Mouse (Mus musculus) MEL (cell line): Measurements from ENCODE around the gene Gorasp1. TPM values are rescaled to one million over a fixed set of nuclear protein-coding genes. Genes with fewer than 3 reads are reported as not detected.
A peak's percentile ranks its signal among the peaks of the same experiment; 100 is the strongest.

Experiments used
- DNase-seq: peaks from one replicate; pipeline ENCODE4 v3.0.0; 2011; ENCODE audit warnings: low read depth, low spot score
- H3K27ac ChIP-seq: 2 replicates; pipeline ENCODE4 v1.5.1; 2012; ENCODE audit warnings: low read depth, mild to moderate bottlenecking, control low read depth, low read length, moderate library complexity; ENCODE audit not compliant: control insufficient read depth
- H3K27me3 ChIP-seq, 2 experiments: fragments of 150-350 bp in 1 of 2; sonication (generic) in 1 of 2; 2 replicates each; pipeline ENCODE4 v1.6.1; 2012; ENCODE audit warnings: low read length in 2 of 2, mild to moderate bottlenecking in 2 of 2, improper control_type of control experiment in 1 of 2, moderate library complexity in 1 of 2; ENCODE audit not compliant: insufficient read depth in 2 of 2, control insufficient read depth in 1 of 2
- H3K36me3 ChIP-seq, 2 experiments: 2 replicates each; pipeline ENCODE4 v1.6.1; 2012 to 2014; ENCODE audit warnings: low read length in 2 of 2, improper control_type of control experiment in 1 of 2, inconsistent platforms in 1 of 2, mild to moderate bottlenecking in 1 of 2; ENCODE audit not compliant: insufficient read depth in 2 of 2, control insufficient read depth in 1 of 2
- H3K4me1 ChIP-seq, 2 experiments: fragments of 150-350 bp in 1 of 2; sonication (generic) in 1 of 2; 2 replicates each; pipeline ENCODE4 v1.6.1; 2012; ENCODE audit warnings: low read length in 2 of 2, improper control_type of control experiment in 1 of 2, mild to moderate bottlenecking in 1 of 2; ENCODE audit not compliant: insufficient read depth in 2 of 2, control insufficient read depth in 1 of 2
- H3K4me3 ChIP-seq, 2 experiments: fragments of 150-350 bp in 1 of 2; sonication (generic) in 1 of 2; 2 replicates each; pipeline ENCODE4 v1.5.1; 2012; ENCODE audit warnings: low read depth in 2 of 2, low read length in 2 of 2, mild to moderate bottlenecking in 2 of 2, moderate library complexity in 2 of 2, control low read depth in 1 of 2, improper control_type of control experiment in 1 of 2; ENCODE audit not compliant: control insufficient read depth in 1 of 2, insufficient read depth in 1 of 2
- H3K79me2 ChIP-seq: 2 replicates; pipeline ENCODE4 v1.6.1; 2012; ENCODE audit warnings: mild to moderate bottlenecking, low read length, moderate library complexity; ENCODE audit not compliant: control insufficient read depth, poor library complexity, insufficient read depth
- H3K9ac ChIP-seq: 2 replicates; pipeline ENCODE4 v1.6.1; 2012; ENCODE audit warnings: low read depth, mild to moderate bottlenecking, control low read depth, low read length, moderate library complexity; ENCODE audit not compliant: control insufficient read depth, poor library complexity, severe bottlenecking
- H3K9me3 ChIP-seq: fragments of 150-350 bp; sonication (generic); replicated peaks from 2 replicates; pipeline ENCODE4 v1.6.1; 2012; ENCODE audit warnings: mild to moderate bottlenecking, low read length, improper control_type of control experiment, moderate library complexity; ENCODE audit not compliant: insufficient read depth
- BHLHE40 ChIP-seq: IDR thresholded peaks from 2 replicates; pipeline ENCODE4 v1.6.1; 2012; ENCODE audit warnings: low read depth, mild to moderate bottlenecking, inconsistent platforms, low read length, improper control_type of control experiment, borderline replicate concordance
- CHD1 ChIP-seq: IDR thresholded peaks from 2 replicates; pipeline ENCODE4 v1.6.1; 2012; ENCODE audit warnings: low read depth, mild to moderate bottlenecking, inconsistent platforms, low read length, improper control_type of control experiment
- CHD2 ChIP-seq: IDR thresholded peaks from 2 replicates; pipeline ENCODE4 v1.6.1; 2011; ENCODE audit warnings: low read length, improper control_type of control experiment
- CTCF ChIP-seq, 3 experiments: IDR thresholded peaks in 2 of 3; conservative IDR thresholded peaks in 1 of 3; 2 replicates each; pipeline ENCODE4 v1.5.1; 2011 to 2012; ENCODE audit warnings: low read length in 3 of 3, low read depth in 2 of 3, mild to moderate bottlenecking in 2 of 3, improper control_type of control experiment in 1 of 3, inconsistent platforms in 1 of 3, mixed read lengths in 1 of 3, moderate library complexity in 1 of 3; ENCODE audit not compliant: control insufficient read depth in 1 of 3, insufficient read depth in 1 of 3, poor library complexity in 1 of 3, severe bottlenecking in 1 of 3
- E2F4 ChIP-seq: IDR thresholded peaks from 2 replicates; pipeline ENCODE4 v1.6.1; 2011; ENCODE audit warnings: low read depth, low read length, improper control_type of control experiment, borderline replicate concordance
- ELF1 ChIP-seq: IDR thresholded peaks from 2 replicates; pipeline ENCODE4 v1.6.1; 2014; ENCODE audit warnings: low read depth, mild to moderate bottlenecking, inconsistent platforms, low read length, improper control_type of control experiment, moderate library complexity
- HCFC1 ChIP-seq: IDR thresholded peaks from 2 replicates; pipeline ENCODE4 v1.6.1; 2012; ENCODE audit warnings: low read depth, mild to moderate bottlenecking, inconsistent platforms, low read length, improper control_type of control experiment, moderate library complexity
- JUND ChIP-seq: IDR thresholded peaks from 2 replicates; pipeline ENCODE4 v1.6.1; 2011; ENCODE audit warnings: low read depth, mild to moderate bottlenecking, improper control_type of control experiment, low read length
- KAT2A ChIP-seq: conservative IDR thresholded peaks from 2 replicates; pipeline ENCODE4 v1.6.1; 2012; ENCODE audit warnings: low read depth, low read length, improper control_type of control experiment, inconsistent platforms
- MYC ChIP-seq: IDR thresholded peaks from 2 replicates; pipeline ENCODE4 v1.6.1; 2011; ENCODE audit warnings: low read depth, mild to moderate bottlenecking, low read length, improper control_type of control experiment, moderate library complexity
- POLR2AphosphoS2 ChIP-seq: IDR thresholded peaks from 2 replicates; pipeline ENCODE4 v1.6.1; 2011; ENCODE audit warnings: low read length, improper control_type of control experiment
- RAD21 ChIP-seq: IDR thresholded peaks from 2 replicates; pipeline ENCODE4 v1.6.1; 2011; ENCODE audit warnings: mild to moderate bottlenecking, low read depth, low read length, improper control_type of control experiment
- SMC3 ChIP-seq: IDR thresholded peaks from 2 replicates; pipeline ENCODE4 v1.6.1; 2011; ENCODE audit warnings: low read depth, low read length, improper control_type of control experiment
- TCF12 ChIP-seq: IDR thresholded peaks from 2 replicates; pipeline ENCODE4 v1.6.1; 2014; ENCODE audit warnings: low read depth, mild to moderate bottlenecking, inconsistent platforms, low read length, improper control_type of control experiment, moderate library complexity
- UBTF ChIP-seq: IDR thresholded peaks from 2 replicates; pipeline ENCODE4 v1.6.1; 2012; ENCODE audit warnings: low read depth, mild to moderate bottlenecking, inconsistent platforms, low read length, improper control_type of control experiment, moderate library complexity, borderline replicate concordance; ENCODE audit not compliant: insufficient read depth
- USF1 ChIP-seq: IDR thresholded peaks from 2 replicates; pipeline ENCODE4 v1.6.1; 2014; ENCODE audit warnings: low read depth, mild to moderate bottlenecking, inconsistent platforms, low read length, improper control_type of control experiment, moderate library complexity
- USF2 ChIP-seq, 2 experiments: IDR thresholded peaks; 2 replicates each; pipeline ENCODE4 v1.6.1; 2011 to 2012; ENCODE audit warnings: improper control_type of control experiment in 2 of 2, low read length in 2 of 2, borderline replicate concordance in 1 of 2, inconsistent platforms in 1 of 2, low read depth in 1 of 2, mild to moderate bottlenecking in 1 of 2; ENCODE audit not compliant: insufficient read depth in 1 of 2
- ZC3H11A ChIP-seq: IDR thresholded peaks from 2 replicates; pipeline ENCODE4 v1.6.1; 2012; ENCODE audit warnings: low read depth, mild to moderate bottlenecking, inconsistent platforms, low read length, improper control_type of control experiment
- ZKSCAN1 ChIP-seq: IDR thresholded peaks from 2 replicates; pipeline ENCODE4 v1.6.1; 2012; ENCODE audit warnings: low read depth, mild to moderate bottlenecking, inconsistent platforms, low read length, improper control_type of control experiment, moderate library complexity
- polyA plus RNA-seq, 2 experiments: library from polyadenylated mRNA; stranded (reverse) in 1 of 2; unstranded in 1 of 2; fragments of >175 nt in 1 of 2; fragments of >200 nt in 1 of 2; gene quantifications; 2 replicates each; pipeline versions ENCODE4 v1.2.1 to v1.2.4; 2012; ENCODE audit warnings: low replicate concordance in 2 of 2, low read depth in 1 of 2; ENCODE audit not compliant: insufficient read length in 2 of 2, insufficient read depth in 1 of 2, missing spikeins in 1 of 2
- total RNA-seq: library from RNA; depleted of rRNA; stranded (reverse); fragments of 300-350 nt; gene quantifications from 2 replicates; pipeline ENCODE4 v1.2.3, GENCODE M21; 2012

Gorasp1 gene
- total and polyA plus RNA-seq, 3 experiments: 18.3 to 21.9 TPM; not detected in 1

DNA sequence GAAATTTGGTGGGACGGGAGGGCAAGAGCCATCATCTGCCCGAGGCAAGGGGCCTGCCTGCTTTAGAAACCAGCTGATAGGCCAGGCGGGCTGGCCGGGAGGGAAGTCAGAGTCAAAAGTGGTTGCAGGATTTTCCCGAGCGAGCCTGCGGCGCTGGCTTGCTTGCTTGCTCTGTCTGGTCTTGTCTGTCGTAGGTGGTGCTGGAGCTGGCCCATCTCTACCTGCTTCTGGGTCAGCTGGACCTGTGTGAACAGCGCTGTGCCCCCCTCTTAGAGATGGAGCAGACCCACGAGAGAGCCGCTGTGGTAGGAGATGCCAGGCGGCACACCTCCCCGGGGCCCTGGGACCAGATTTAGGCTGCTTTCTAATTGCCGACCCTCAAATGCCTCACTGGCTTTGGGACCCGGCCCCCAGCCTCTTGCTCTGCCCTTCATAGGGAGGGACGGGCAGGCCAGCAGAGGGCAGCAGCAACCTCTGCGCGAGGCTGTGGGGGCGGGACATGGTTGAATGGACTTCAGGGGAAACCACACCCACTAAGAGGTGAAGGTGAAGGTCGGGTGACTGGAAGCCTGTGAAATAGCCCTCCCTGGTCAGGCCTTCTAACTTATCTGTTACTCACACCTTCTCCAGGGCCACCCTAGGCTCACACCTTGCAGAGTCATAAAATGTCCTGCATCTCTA, 25.8 kb upstream of the Gorasp1 start:
- DNase-seq: peak; percentile 49
- Histone ChIP-seq H3K36me3 (no peaks in the 10 kb centered on the region; a peak in 1 of 4 replicates), H3K4me1 (peaks cover 8 to 14% of the 10 kb centered on the region in 2 experiments; a peak in 3 of 4 replicates), H3K27me3 (no peaks in the 10 kb centered on the region), H3K27ac (no peak overlapping the region), H3K9ac (no peak overlapping the region), H3K9me3 (no peaks in the 10 kb centered on the region), H3K4me3 (no peak overlapping the region), H3K79me2 (no peaks in the 10 kb centered on the region)
- peak; percentile 60 for TF ChIP-seq SMC3
- TF ChIP-seq ZKSCAN1: no peak
- peak in 2 of 3 experiments; percentile 71 to 89; a peak in 5 of 6 replicates for TF ChIP-seq CTCF (IDR thresholded peaks at IDR 0.05 in 2 of 3, conservative IDR thresholded peaks at IDR 0.05 in 1 of 3; ENCODE audit: control insufficient read depth in 1 of 3, insufficient read depth in 1 of 3, low read depth in 2 of 3, low read length in 3 of 3, poor library complexity in 1 of 3, severe bottlenecking in 1 of 3)
- TF ChIP-seq ZC3H11A: peak; percentile 44
- peak; percentile 53 for TF ChIP-seq RAD21
- TF ChIP-seq BHLHE40: no peak

DNA sequence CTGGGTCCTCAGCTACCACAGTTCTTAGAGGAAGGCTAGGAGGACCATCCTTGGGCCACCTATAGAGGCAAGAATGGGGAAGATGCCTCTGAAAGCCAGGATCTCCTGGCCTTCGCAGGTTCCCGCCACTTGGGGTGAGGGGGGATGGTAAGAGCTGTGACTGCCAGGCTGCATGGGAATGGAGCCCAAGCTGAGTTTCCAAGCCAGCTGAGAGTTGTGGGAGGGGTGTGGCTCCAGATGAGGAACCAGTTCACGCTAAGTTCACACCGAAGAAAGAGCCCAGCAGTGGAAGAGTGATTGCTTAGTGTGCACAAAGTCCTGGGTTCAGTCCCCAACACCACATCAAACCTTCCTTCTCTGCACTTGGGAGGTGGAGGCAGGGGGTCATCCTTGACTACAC, 24.9 kb upstream of the Gorasp1 start:
- no peak overlapping the region for H3K27ac ChIP-seq
- no peaks in the 10 kb centered on the region for H3K9me3 ChIP-seq
- H3K4me3 ChIP-seq: no peak overlapping the region
- DNase-seq: peak; percentile 20
- no peaks in the 10 kb centered on the region for H3K79me2 ChIP-seq
- peaks cover 8 to 14% of the 10 kb centered on the region in 2 experiments; a peak in 3 of 4 replicates for H3K4me1 ChIP-seq
- H3K9ac ChIP-seq: no peak overlapping the region
- no peaks in the 10 kb centered on the region for H3K27me3 ChIP-seq
- TF ChIP-seq POLR2AphosphoS2 (no peak), ELF1 (no peak), JUND (no peak), USF2 (IDR thresholded peaks at IDR 0.05; ENCODE audit: borderline replicate concordance in 1 of 2, insufficient read depth in 1 of 2, low read depth in 1 of 2, low read length in 2 of 2) (no peak), KAT2A (no peak), ZC3H11A (no peak)
- H3K36me3 ChIP-seq: no peaks in the 10 kb centered on the region; a peak in 1 of 4 replicates

DNA sequence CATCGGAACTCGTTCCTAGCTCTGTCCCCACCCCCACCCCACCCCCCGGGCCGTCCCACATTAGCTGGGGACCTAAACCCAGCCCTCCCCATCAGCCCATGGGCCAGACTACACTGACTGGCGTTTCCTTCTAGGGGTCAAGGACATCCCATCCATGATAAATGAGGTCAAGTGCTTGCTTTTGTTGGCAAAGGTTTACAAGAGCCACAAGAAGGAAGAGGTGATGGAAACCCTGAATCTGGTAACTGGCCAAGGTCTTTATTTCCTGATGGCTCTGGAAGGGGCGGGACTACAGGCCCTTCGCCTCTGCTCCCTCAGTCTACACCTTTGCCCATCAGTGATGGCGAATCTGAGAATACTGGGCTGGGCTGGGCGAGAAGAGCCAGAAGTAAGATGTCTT, 21.5 kb upstream of the Gorasp1 start:
- Histone ChIP-seq H3K9me3 (no peaks in the 10 kb centered on the region), H3K36me3 (no peaks in the 10 kb centered on the region), H3K9ac (no peak overlapping the region), H3K27ac (no peak overlapping the region), H3K79me2 (no peaks in the 10 kb centered on the region), H3K27me3 (peaks cover 0 to 1% of the 10 kb centered on the region in 2 experiments; a peak in 1 of 4 replicates), H3K4me1 (peaks cover 2 to 10% of the 10 kb centered on the region in 2 experiments; a peak in 2 of 4 replicates), H3K4me3 (no peak overlapping the region)
- no peak for TF ChIP-seq HCFC1
- no peak for TF ChIP-seq CHD1
- TF ChIP-seq TCF12: no peak
- no peak for TF ChIP-seq MYC
- TF ChIP-seq USF2 (IDR thresholded peaks at IDR 0.05; ENCODE audit: borderline replicate concordance in 1 of 2, insufficient read depth in 1 of 2, low read depth in 1 of 2, low read length in 2 of 2): no peak
- TF ChIP-seq E2F4: no peak
- no peak for TF ChIP-seq USF1
- TF ChIP-seq CHD2: no peak
- no peak for TF ChIP-seq UBTF
- TF ChIP-seq ZKSCAN1: no peak
- DNase-seq: no peak
